Mouse (Mus musculus): ENCODE results near the gene Slit3. TPM values are rescaled to one million over a fixed set of nuclear protein-coding genes. Genes with fewer than 3 reads are reported as not detected.

Gene Slit3
- polyA plus RNA-seq, 1 experiment from 2014 or later: not detected

GRCm38 (mm10) chr11:35569126-35569916 lies 448.3 kb downstream of the Slit3 start:
- Histone ChIP-seq H3K4me3 (ENCODE audit: inconsistent target) (no peak overlapping the region), H3K79me2 (ENCODE audit: inconsistent target) (no peaks in the 10 kb centered on the region), H3K36me3 (ENCODE audit: inconsistent target) (no peaks in the 10 kb centered on the region), H3K27ac (no peak overlapping the region)
- WGBS (ENCODE audit: missing documents): 75% methylated on average over 6 of the region's 6 CpGs

GRCm38 (mm10) chr11:35569957-35570356 lies 448.9 kb downstream of the Slit3 start:
- no peaks in the 10 kb centered on the region for H3K79me2 ChIP-seq (ENCODE audit: inconsistent target)
- no peak overlapping the region for H3K4me3 ChIP-seq (ENCODE audit: inconsistent target)
- H3K27ac ChIP-seq: no peak overlapping the region
- whole genome bisulfite sequencing (ENCODE audit: missing documents): 90% methylated on average over 10 of the region's 11 CpGs
- no peaks in the 10 kb centered on the region for H3K36me3 ChIP-seq (ENCODE audit: inconsistent target)

- Histone ChIP-seq H3K79me2 (ENCODE audit: inconsistent target) (no peaks in the 10 kb centered on the region), H3K27ac (no peak overlapping the region), H3K36me3 (ENCODE audit: inconsistent target) (no peaks in the 10 kb centered on the region), H3K4me3 (ENCODE audit: inconsistent target) (no peak overlapping the region)
- 82% methylated on average over 3 of the region's 3 CpGs for WGBS (ENCODE audit: missing documents)
Measured at GRCm38 (mm10) chr11:35571910-35572309, 450.9 kb downstream of the Slit3 start.

- Histone ChIP-seq H3K79me2 (ENCODE audit: inconsistent target) (no peaks in the 10 kb centered on the region), H3K4me3 (ENCODE audit: inconsistent target) (no peak overlapping the region), H3K27ac (no peak overlapping the region), H3K36me3 (ENCODE audit: inconsistent target) (no peaks in the 10 kb centered on the region)
- 87% methylated on average over 10 of the region's 10 CpGs for WGBS (ENCODE audit: missing documents)
Measured at GRCm38 (mm10) chr11:35578796-35579195, 457.8 kb downstream of the Slit3 start.

- Histone ChIP-seq H3K79me2 (ENCODE audit: inconsistent target) (no peaks in the 10 kb centered on the region), H3K4me3 (ENCODE audit: inconsistent target) (no peak overlapping the region)
- 87% methylated on average over 5 of the region's 5 CpGs for WGBS (ENCODE audit: missing documents)
Measured at GRCm38 (mm10) chr11:35582591-35582990, 461.6 kb downstream of the Slit3 start.

GRCm38 (mm10) chr11:35583633-35584032 lies 462.6 kb downstream of the Slit3 start:
- Histone ChIP-seq H3K27ac (no peak overlapping the region), H3K79me2 (ENCODE audit: inconsistent target) (no peaks in the 10 kb centered on the region), H3K4me3 (ENCODE audit: inconsistent target) (no peak overlapping the region), H3K36me3 (ENCODE audit: inconsistent target) (no peaks in the 10 kb centered on the region)
- WGBS (ENCODE audit: missing documents): 92% methylated on average over 7 of the region's 7 CpGs

More at GRCm38 (mm10) chr11:35582591-35582990, 461.6 kb downstream of the Slit3 start:
- Histone ChIP-seq H3K27ac (no peak overlapping the region), H3K36me3 (ENCODE audit: inconsistent target) (no peaks in the 10 kb centered on the region)

GRCm38 (mm10) chr11:35587174-35587959 lies 466.3 kb downstream of the Slit3 start:
- WGBS (ENCODE audit: missing documents): 80% methylated on average over 13 of the region's 13 CpGs
- Histone ChIP-seq H3K79me2 (ENCODE audit: inconsistent target) (no peaks in the 10 kb centered on the region), H3K27ac (no peak overlapping the region), H3K36me3 (ENCODE audit: inconsistent target) (no peaks in the 10 kb centered on the region), H3K4me3 (ENCODE audit: inconsistent target) (no peak overlapping the region)

- no peaks in the 10 kb centered on the region for H3K79me2 ChIP-seq (ENCODE audit: inconsistent target)
- H3K27ac ChIP-seq: no peak overlapping the region
- H3K4me3 ChIP-seq (ENCODE audit: inconsistent target): no peak overlapping the region
- WGBS (ENCODE audit: missing documents): 79% methylated on average over 7 of the region's 7 CpGs
- H3K36me3 ChIP-seq (ENCODE audit: inconsistent target): no peaks in the 10 kb centered on the region
Measured at GRCm38 (mm10) chr11:35589892-35590291, 468.9 kb downstream of the Slit3 start.

GRCm38 (mm10) chr11:35593146-35594034 lies 472.4 kb downstream of the Slit3 start:
- Histone ChIP-seq H3K36me3 (ENCODE audit: inconsistent target) (no peaks in the 10 kb centered on the region), H3K27ac (no peak overlapping the region), H3K4me3 (ENCODE audit: inconsistent target) (no peak overlapping the region), H3K79me2 (ENCODE audit: inconsistent target) (no peaks in the 10 kb centered on the region)
- 82% methylated on average over 14 of the region's 14 CpGs for WGBS (ENCODE audit: missing documents)

- Histone ChIP-seq H3K36me3 (ENCODE audit: inconsistent target) (no peaks in the 10 kb centered on the region), H3K79me2 (ENCODE audit: inconsistent target) (no peaks in the 10 kb centered on the region), H3K4me3 (ENCODE audit: inconsistent target) (no peak overlapping the region), H3K27ac (no peak overlapping the region)
Measured at GRCm38 (mm10) chr11:35596064-35596463, 475.0 kb downstream of the Slit3 start.

GRCm38 (mm10) chr11:35597882-35598281 lies 476.9 kb downstream of the Slit3 start:
- Histone ChIP-seq H3K36me3 (ENCODE audit: inconsistent target) (no peaks in the 10 kb centered on the region), H3K79me2 (ENCODE audit: inconsistent target) (no peaks in the 10 kb centered on the region), H3K4me3 (ENCODE audit: inconsistent target) (no peak overlapping the region), H3K27ac (no peak overlapping the region)
- WGBS (ENCODE audit: missing documents): 92% methylated on average over 6 of the region's 6 CpGs

GRCm38 (mm10) chr11:35598732-35599131 lies 477.7 kb downstream of the Slit3 start:
- 83% methylated on average over 7 of the region's 7 CpGs for whole genome bisulfite sequencing (ENCODE audit: missing documents)
- Histone ChIP-seq H3K4me3 (ENCODE audit: inconsistent target) (no peak overlapping the region), H3K27ac (no peak overlapping the region), H3K36me3 (ENCODE audit: inconsistent target) (no peaks in the 10 kb centered on the region), H3K79me2 (ENCODE audit: inconsistent target) (no peaks in the 10 kb centered on the region)

GRCm38 (mm10) chr11:35601652-35602240 lies 480.7 kb downstream of the Slit3 start:
- H3K4me3 ChIP-seq (ENCODE audit: inconsistent target): no peak overlapping the region
- H3K27ac ChIP-seq: no peak overlapping the region
- H3K79me2 ChIP-seq (ENCODE audit: inconsistent target): no peaks in the 10 kb centered on the region
- no peaks in the 10 kb centered on the region for H3K36me3 ChIP-seq (ENCODE audit: inconsistent target)
- WGBS (ENCODE audit: missing documents): 89% methylated on average over 10 of the region's 10 CpGs

- Histone ChIP-seq H3K27ac (no peak overlapping the region), H3K79me2 (ENCODE audit: inconsistent target) (no peaks in the 10 kb centered on the region), H3K4me3 (ENCODE audit: inconsistent target) (no peak overlapping the region), H3K36me3 (ENCODE audit: inconsistent target) (no peaks in the 10 kb centered on the region)
- WGBS (ENCODE audit: missing documents): 56% methylated on average over 10 of the region's 10 CpGs
Measured at GRCm38 (mm10) chr11:35602586-35602985, 481.6 kb downstream of the Slit3 start.

Measured in macrophage (primary cell).